Mouse (Mus musculus): ENCODE data around the gene Homer2. TPM values are rescaled to one million over a fixed set of nuclear protein-coding genes. Genes with fewer than 3 reads are reported as not detected.

The Homer2 gene
- polyA plus RNA-seq, 1 experiment from 2014 or later: 33.5 TPM

GRCm38 (mm10) chr7:81731181-81731651 is 23.9 kb upstream of the Homer2 start:
- no peak for DNase-seq (ENCODE audit: low spot score)
- ATAC-seq (ENCODE audit: insufficient number of reproducible peaks, low FRiP score, low TSS enrichment, low read depth): no peak
- Histone ChIP-seq H3K9me3 (ENCODE audit: control insufficient read depth, low read length) (no peaks in the 10 kb centered on the region), H3K4me3 (ENCODE audit: low read depth, low read length) (no peak overlapping the region), H3K4me1 (ENCODE audit: control insufficient read depth, insufficient read depth, low read length) (peaks cover 3% of the 10 kb centered on the region; the same call in 1 of the 2 replicates), H3K4me2 (ENCODE audit: low read depth, severe bottlenecking) (no peak overlapping the region), H3K27ac (replicated peaks; ENCODE audit: low read depth, low read length) (no peak overlapping the region), H3K36me3 (ENCODE audit: control insufficient read depth, insufficient read depth, low read length) (no peaks in the 10 kb centered on the region), H3K27me3 (ENCODE audit: control insufficient read depth, insufficient read depth, low read length) (no peaks in the 10 kb centered on the region), H3K9ac (ENCODE audit: low read length) (no peak overlapping the region)
- WGBS: 84% methylated on average over 6 of the region's 6 CpGs

- WGBS: 87% methylated on average over 9 of the region's 9 CpGs
- H3K4me2 ChIP-seq (ENCODE audit: low read depth, severe bottlenecking): no peak overlapping the region
- no peak overlapping the region for H3K4me3 ChIP-seq (ENCODE audit: low read depth, low read length)
- H3K9ac ChIP-seq (ENCODE audit: low read length): no peak overlapping the region
- DNase-seq (ENCODE audit: low spot score) (no peak), ATAC-seq (ENCODE audit: insufficient number of reproducible peaks, low FRiP score, low TSS enrichment, low read depth) (no peak)
- no peaks in the 10 kb centered on the region for H3K9me3 ChIP-seq (ENCODE audit: control insufficient read depth, low read length)
- no peaks in the 10 kb centered on the region for H3K36me3 ChIP-seq (ENCODE audit: control insufficient read depth, insufficient read depth, low read length)
- H3K4me1 ChIP-seq (ENCODE audit: control insufficient read depth, insufficient read depth, low read length): peaks cover 10% of the 10 kb centered on the region
- H3K27me3 ChIP-seq (ENCODE audit: control insufficient read depth, insufficient read depth, low read length): no peaks in the 10 kb centered on the region
- H3K27ac ChIP-seq (replicated peaks; ENCODE audit: low read depth, low read length): no peak overlapping the region
These were observed 22.5 kb upstream of the Homer2 start for GRCm38 (mm10) chr7:81729787-81730186.

- no peaks in the 10 kb centered on the region for H3K27me3 ChIP-seq (ENCODE audit: control insufficient read depth, insufficient read depth, low read length)
- H3K4me2 ChIP-seq (ENCODE audit: low read depth, severe bottlenecking): no peak overlapping the region
- no peaks in the 10 kb centered on the region for H3K36me3 ChIP-seq (ENCODE audit: control insufficient read depth, insufficient read depth, low read length)
- WGBS: 85% methylated on average over 9 of the region's 9 CpGs
- ATAC-seq (ENCODE audit: insufficient number of reproducible peaks, low FRiP score, low TSS enrichment, low read depth): no peak
- H3K4me1 ChIP-seq (ENCODE audit: control insufficient read depth, insufficient read depth, low read length): peaks cover 13% of the 10 kb centered on the region
- no peak for DNase-seq (ENCODE audit: low spot score)
- no peaks in the 10 kb centered on the region for H3K9me3 ChIP-seq (ENCODE audit: control insufficient read depth, low read length)
- H3K27ac ChIP-seq (replicated peaks; ENCODE audit: low read depth, low read length): no peak overlapping the region
- H3K4me3 ChIP-seq (ENCODE audit: low read depth, low read length): no peak overlapping the region
- no peak overlapping the region for H3K9ac ChIP-seq (ENCODE audit: low read length)
These were observed 20.4 kb upstream of the Homer2 start for GRCm38 (mm10) chr7:81727716-81728115.

- Histone ChIP-seq H3K4me1 (ENCODE audit: control insufficient read depth, insufficient read depth, low read length) (peaks cover 13% of the 10 kb centered on the region), H3K27me3 (ENCODE audit: control insufficient read depth, insufficient read depth, low read length) (no peaks in the 10 kb centered on the region), H3K9ac (ENCODE audit: low read length) (no peak overlapping the region), H3K4me2 (ENCODE audit: low read depth, severe bottlenecking) (no peak overlapping the region), H3K36me3 (ENCODE audit: control insufficient read depth, insufficient read depth, low read length) (no peaks in the 10 kb centered on the region), H3K9me3 (ENCODE audit: control insufficient read depth, low read length) (no peaks in the 10 kb centered on the region), H3K4me3 (ENCODE audit: low read depth, low read length) (no peak overlapping the region), H3K27ac (replicated peaks; ENCODE audit: low read depth, low read length) (peak overlapping the region; percentile 85)
- ATAC-seq (ENCODE audit: insufficient number of reproducible peaks, low FRiP score, low TSS enrichment, low read depth): peak; percentile 90; the same call in 1 of the 2 replicates
- peak; percentile 88 for DNase-seq (ENCODE audit: low spot score)
- 28% methylated on average over 2 of the region's 2 CpGs for WGBS
These were observed 19.3 kb upstream of the Homer2 start for GRCm38 (mm10) chr7:81726728-81727005.

GRCm38 (mm10) chr7:81725986-81726727 is 18.8 kb upstream of the Homer2 start:
- Histone ChIP-seq H3K4me3 (ENCODE audit: low read depth, low read length) (no peak overlapping the region), H3K36me3 (ENCODE audit: control insufficient read depth, insufficient read depth, low read length) (no peaks in the 10 kb centered on the region), H3K9ac (ENCODE audit: low read length) (no peak overlapping the region), H3K9me3 (ENCODE audit: control insufficient read depth, low read length) (no peaks in the 10 kb centered on the region), H3K4me2 (ENCODE audit: low read depth, severe bottlenecking) (0 out of 2 replicates have a peak overlapping the region, but pooled peaks have one; percentile 7), H3K27ac (replicated peaks; ENCODE audit: low read depth, low read length) (peak overlapping the region; percentile 85), H3K4me1 (ENCODE audit: control insufficient read depth, insufficient read depth, low read length) (peaks cover 15% of the 10 kb centered on the region), H3K27me3 (ENCODE audit: control insufficient read depth, insufficient read depth, low read length) (no peaks in the 10 kb centered on the region)
- DNase-seq (ENCODE audit: low spot score) (peak; percentile 40), ATAC-seq (ENCODE audit: insufficient number of reproducible peaks, low FRiP score, low TSS enrichment, low read depth) (peak; percentile 63)
- WGBS: 47% methylated on average over 18 of the region's 18 CpGs

- no peak for ATAC-seq (ENCODE audit: insufficient number of reproducible peaks, low FRiP score, low TSS enrichment, low read depth)
- H3K4me1 ChIP-seq (ENCODE audit: control insufficient read depth, insufficient read depth, low read length): peaks cover 20% of the 10 kb centered on the region
These were observed 16.5 kb upstream of the Homer2 start for GRCm38 (mm10) chr7:81723851-81724250.

GRCm38 (mm10) chr7:81721271-81721670 is 13.9 kb upstream of the Homer2 start:
- H3K4me2 ChIP-seq (ENCODE audit: low read depth, severe bottlenecking): no peak overlapping the region
- DNase-seq (ENCODE audit: low spot score) (no peak), ATAC-seq (ENCODE audit: insufficient number of reproducible peaks, low FRiP score, low TSS enrichment, low read depth) (no peak)
- H3K27ac ChIP-seq (replicated peaks; ENCODE audit: low read depth, low read length): no peak overlapping the region
- H3K9ac ChIP-seq (ENCODE audit: low read length): no peak overlapping the region
- no peak overlapping the region for H3K4me3 ChIP-seq (ENCODE audit: low read depth, low read length)
- H3K9me3 ChIP-seq (ENCODE audit: control insufficient read depth, low read length): no peaks in the 10 kb centered on the region
- WGBS: 73% methylated on average over 5 of the region's 5 CpGs
- no peaks in the 10 kb centered on the region for H3K27me3 ChIP-seq (ENCODE audit: control insufficient read depth, insufficient read depth, low read length)
- no peaks in the 10 kb centered on the region for H3K36me3 ChIP-seq (ENCODE audit: control insufficient read depth, insufficient read depth, low read length)
- H3K4me1 ChIP-seq (ENCODE audit: control insufficient read depth, insufficient read depth, low read length): peaks cover 19% of the 10 kb centered on the region

More at GRCm38 (mm10) chr7:81723851-81724250, 16.5 kb upstream of the Homer2 start:
- 92% methylated on average over 10 of the region's 10 CpGs for WGBS
- Histone ChIP-seq H3K4me3 (ENCODE audit: low read depth, low read length) (no peak overlapping the region), H3K4me2 (ENCODE audit: low read depth, severe bottlenecking) (no peak overlapping the region), H3K27ac (replicated peaks; ENCODE audit: low read depth, low read length) (no peak overlapping the region), H3K36me3 (ENCODE audit: control insufficient read depth, insufficient read depth, low read length) (no peaks in the 10 kb centered on the region), H3K9ac (ENCODE audit: low read length) (no peak overlapping the region), H3K27me3 (ENCODE audit: control insufficient read depth, insufficient read depth, low read length) (no peaks in the 10 kb centered on the region), H3K9me3 (ENCODE audit: control insufficient read depth, low read length) (no peaks in the 10 kb centered on the region)
- DNase-seq (ENCODE audit: low spot score): no peak

GRCm38 (mm10) chr7:81719216-81719661 is 11.9 kb upstream of the Homer2 start:
- Histone ChIP-seq H3K36me3 (ENCODE audit: control insufficient read depth, insufficient read depth, low read length) (no peaks in the 10 kb centered on the region), H3K9me3 (ENCODE audit: control insufficient read depth, low read length) (no peaks in the 10 kb centered on the region), H3K9ac (ENCODE audit: low read length) (no peak overlapping the region), H3K4me1 (ENCODE audit: control insufficient read depth, insufficient read depth, low read length) (peaks cover 9% of the 10 kb centered on the region; the same call in 1 of the 2 replicates), H3K4me3 (ENCODE audit: low read depth, low read length) (no peak overlapping the region), H3K27me3 (ENCODE audit: control insufficient read depth, insufficient read depth, low read length) (no peaks in the 10 kb centered on the region), H3K4me2 (ENCODE audit: low read depth, severe bottlenecking) (no peak overlapping the region), H3K27ac (replicated peaks; ENCODE audit: low read depth, low read length) (no peak overlapping the region)
- ATAC-seq (ENCODE audit: insufficient number of reproducible peaks, low FRiP score, low TSS enrichment, low read depth) (no peak), DNase-seq (ENCODE audit: low spot score) (no peak)
- WGBS: 81% methylated on average over 1 of the region's 1 CpGs
